ENCODE assay signal across 14 mouse cellular contexts in genomic region chr10:75283821-75284220, GRCm38 (mm10).
"Had no signal": no experiment of that assay in that cellular context is flagged by ENCODE, and none has a peak within 500 bp of the region (broad histone marks: within the 10 kb centered on the region; RNA-seq: fewer than 3 reads in every experiment).

No protein-coding gene starts in this region.

- DNase-seq: gastrocnemius, adult 2 months; gastrocnemius, postnatal 14 days; gastrocnemius, postnatal 36 days; heart, adult 18-20 months; heart, postnatal 10 days; heart, postnatal 36 days; kidney, adult 11 months; kidney, adult 2 months; kidney, adult 9 months; kidney, postnatal 14 days; kidney, postnatal 36 days; liver; liver, embryonic 13.5 days; liver, postnatal 0 days had no signal
